Mouse (Mus musculus): ENCODE measurements around the gene Ulk4. TPM values are rescaled to one million over a fixed set of nuclear protein-coding genes. Genes with fewer than 3 reads are reported as not detected.
"Not testable (repeated sequence)": the region's sequence is repeated elsewhere in the genome, so short reads cannot be mapped to it uniquely, and the experiment has no call there.

Ulk4 gene
- polyA plus RNA-seq, 1 experiment from 2014 or later = 122 TPM

GRCm38 (mm10) chr9:121059286-121059685 is 217.7 kb downstream of the Ulk4 start:
- Histone ChIP-seq H3K4me1 (ENCODE audit: insufficient read depth, low read depth, low read length) (no peaks in the 10 kb centered on the region), H3K9ac (replicated peaks; ENCODE audit: low read depth) (no peak overlapping the region), H3K36me3 (ENCODE audit: insufficient read depth, low read length) (no peaks in the 10 kb centered on the region), H3K27me3 (replicated peaks; ENCODE audit: insufficient read depth, low read length) (no peaks in the 10 kb centered on the region), H3K4me3 (ENCODE audit: low read depth, low read length) (no peak overlapping the region), H3K27ac (ENCODE audit: low read length) (no peak overlapping the region), H3K4me2 (replicated peaks; ENCODE audit: low read depth, low read length) (no peak overlapping the region), H3K9me3 (ENCODE audit: low read length) (no peaks in the 10 kb centered on the region)
- DNase-seq (ENCODE audit: low spot score) = peak; percentile 47
- ATAC-seq = no peak
- WGBS = 94% methylated on average over 3 of the region's 3 CpGs
- TF ChIP-seq CTCF (IDR thresholded peaks at IDR 0.05) (peak; percentile 68), EP300 (IDR thresholded peaks at IDR 0.05) (no peak)

DNA sequence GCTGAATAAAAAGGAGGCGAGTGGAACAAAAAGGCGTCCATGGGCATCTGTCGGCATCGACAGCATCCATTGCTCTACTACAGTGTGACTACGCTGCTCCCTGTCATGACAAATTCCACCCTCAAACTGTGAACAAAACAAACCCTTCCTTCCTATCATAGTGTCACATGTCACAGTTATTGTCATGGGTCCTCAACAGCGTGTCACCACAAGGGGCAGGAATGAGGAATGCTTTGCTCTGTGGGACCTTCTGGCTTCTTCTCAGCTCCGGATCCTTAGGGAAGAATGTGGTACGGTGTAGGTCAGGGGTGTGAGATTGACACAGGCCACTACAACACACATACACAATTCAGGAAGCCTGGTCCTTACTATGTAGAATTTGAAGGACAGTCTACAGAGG is 218.5 kb downstream of the Ulk4 start:
- H3K36me3 ChIP-seq (ENCODE audit: insufficient read depth, low read length) = no peaks in the 10 kb centered on the region
- DNase-seq (ENCODE audit: low spot score) = peak; percentile 31
- peak; percentile 63 for ATAC-seq
- H3K9me3 ChIP-seq (ENCODE audit: low read length) = no peaks in the 10 kb centered on the region
- H3K4me3 ChIP-seq (ENCODE audit: low read depth, low read length) = no peak overlapping the region
- peak overlapping the region; percentile 70 for H3K27ac ChIP-seq (ENCODE audit: low read length)
- 77% methylated on average over 8 of the region's 8 CpGs for WGBS
- H3K4me1 ChIP-seq (ENCODE audit: insufficient read depth, low read depth, low read length) = no peaks in the 10 kb centered on the region
- H3K27me3 ChIP-seq (replicated peaks; ENCODE audit: insufficient read depth, low read length) = no peaks in the 10 kb centered on the region
- no peak overlapping the region for H3K4me2 ChIP-seq (replicated peaks; ENCODE audit: low read depth, low read length)
- TF ChIP-seq CTCF (IDR thresholded peaks at IDR 0.05) (peak; percentile 60), EP300 (IDR thresholded peaks at IDR 0.05) (peak; percentile 3; the same call in 1 of the 2 replicates)
- no peak overlapping the region for H3K9ac ChIP-seq (replicated peaks; ENCODE audit: low read depth)

DNA sequence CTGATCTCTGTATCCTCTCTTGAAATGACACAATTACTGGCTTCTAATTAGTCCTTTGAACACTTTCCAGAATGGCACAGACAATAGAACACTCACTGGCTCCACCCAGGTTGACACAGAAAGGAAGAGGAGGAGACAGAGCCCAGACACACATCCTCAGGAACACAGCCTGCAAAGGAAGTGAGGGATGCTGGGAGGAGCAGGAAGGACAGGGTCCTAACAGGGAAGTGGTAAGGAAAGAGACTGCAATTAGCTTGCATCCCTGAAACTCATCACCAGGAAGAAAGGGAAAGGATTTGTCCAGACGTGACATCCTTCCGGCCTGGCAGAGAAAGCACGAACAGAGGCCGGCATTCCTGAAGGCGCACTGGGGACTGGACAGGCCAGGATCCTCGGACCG is 218.9 kb downstream of the Ulk4 start:
- ATAC-seq (peak; percentile 94), DNase-seq (ENCODE audit: low spot score) (peak; percentile 81)
- Histone ChIP-seq H3K9ac (replicated peaks; ENCODE audit: low read depth) (no peak overlapping the region), H3K27ac (ENCODE audit: low read length) (peak overlapping the region; percentile 81), H3K4me1 (ENCODE audit: insufficient read depth, low read depth, low read length) (no peaks in the 10 kb centered on the region), H3K4me2 (replicated peaks; ENCODE audit: low read depth, low read length) (no peak overlapping the region), H3K36me3 (ENCODE audit: insufficient read depth, low read length) (no peaks in the 10 kb centered on the region), H3K9me3 (ENCODE audit: low read length) (no peaks in the 10 kb centered on the region), H3K4me3 (ENCODE audit: low read depth, low read length) (no peak overlapping the region), H3K27me3 (replicated peaks; ENCODE audit: insufficient read depth, low read length) (no peaks in the 10 kb centered on the region)
- WGBS = 64% methylated on average over 7 of the region's 7 CpGs
- no peak for TF ChIP-seq CTCF (IDR thresholded peaks at IDR 0.05)
- TF ChIP-seq EP300 (IDR thresholded peaks at IDR 0.05) = peak; percentile 73

DNA sequence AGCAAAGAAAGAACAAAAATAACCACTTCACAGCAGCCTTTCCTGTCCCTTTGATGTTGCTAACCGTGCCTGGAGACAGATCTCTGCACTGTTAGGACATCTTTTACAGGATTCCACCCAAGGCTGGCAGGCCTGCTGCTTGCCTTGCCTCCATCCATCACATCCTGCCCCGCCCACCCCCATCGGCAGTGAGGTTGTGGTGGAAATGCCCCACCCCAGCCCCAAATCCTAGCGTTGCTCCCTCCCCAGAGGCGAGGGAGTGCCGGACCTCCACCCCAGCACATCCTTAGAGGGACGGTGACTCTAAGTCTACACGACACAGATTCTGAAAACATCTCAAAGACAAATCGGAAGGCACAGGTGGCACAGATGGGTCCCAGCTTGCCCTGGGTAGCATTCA is 219.6 kb downstream of the Ulk4 start:
- H3K9me3 ChIP-seq (ENCODE audit: low read length) = no peaks in the 10 kb centered on the region
- ATAC-seq (peak; percentile 60), DNase-seq (ENCODE audit: low spot score) (peak; percentile 47)
- H3K27ac ChIP-seq (ENCODE audit: low read length) = peak overlapping the region; percentile 81
- no peak overlapping the region for H3K4me3 ChIP-seq (ENCODE audit: low read depth, low read length)
- TF ChIP-seq CTCF (IDR thresholded peaks at IDR 0.05) = no peak
- no peak for TF ChIP-seq EP300 (IDR thresholded peaks at IDR 0.05)
- H3K9ac ChIP-seq (replicated peaks; ENCODE audit: low read depth) = no peak overlapping the region
- H3K4me1 ChIP-seq (ENCODE audit: insufficient read depth, low read depth, low read length) = no peaks in the 10 kb centered on the region
- H3K27me3 ChIP-seq (replicated peaks; ENCODE audit: insufficient read depth, low read length) = no peaks in the 10 kb centered on the region
- H3K4me2 ChIP-seq (replicated peaks; ENCODE audit: low read depth, low read length) = no peak overlapping the region
- H3K36me3 ChIP-seq (ENCODE audit: insufficient read depth, low read length) = no peaks in the 10 kb centered on the region
- WGBS = 40% methylated on average over 9 of the region's 9 CpGs

DNA sequence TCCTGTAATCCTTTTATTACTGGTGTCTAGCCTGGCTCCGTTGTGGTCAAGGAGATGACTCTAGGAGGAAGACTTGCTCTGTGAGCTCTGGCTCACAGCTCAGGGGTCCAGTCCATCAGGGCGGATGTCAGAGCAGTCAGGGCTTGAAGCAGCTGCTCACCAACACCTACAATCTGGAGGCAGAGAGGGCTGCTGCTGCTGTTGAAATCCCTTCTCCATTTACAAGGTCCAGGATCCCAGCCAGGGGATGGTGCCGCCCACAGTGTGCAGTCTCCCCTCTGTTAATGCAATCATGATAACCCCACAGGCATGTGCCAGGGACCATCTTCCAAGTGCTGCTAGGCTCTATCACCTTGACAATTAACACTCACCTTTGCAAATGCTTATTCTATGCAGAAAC is 220.5 kb downstream of the Ulk4 start:
- WGBS = 81% methylated on average over 3 of the region's 3 CpGs
- no peak for ATAC-seq
- TF ChIP-seq EP300 (IDR thresholded peaks at IDR 0.05) (no peak), CTCF (IDR thresholded peaks at IDR 0.05) (no peak)

DNA sequence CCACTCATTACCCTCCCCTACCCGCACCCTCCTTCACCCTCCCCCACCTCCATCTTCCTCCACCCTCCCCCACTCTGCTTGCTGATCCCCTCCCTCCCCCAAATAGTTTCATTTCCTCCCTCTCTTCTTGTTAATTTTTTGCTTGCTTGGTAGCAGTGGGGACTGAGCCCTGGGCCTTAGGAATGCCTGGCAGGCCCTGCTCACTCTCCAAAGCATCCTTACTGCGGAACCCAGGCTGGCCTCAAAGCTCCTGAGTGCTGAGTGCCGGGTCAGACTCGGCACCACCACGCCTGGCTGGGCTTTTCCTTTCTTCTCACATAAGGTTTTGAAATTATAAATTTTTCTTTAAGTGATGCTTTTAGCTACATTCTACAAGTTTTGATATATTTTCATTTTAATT is 221.0 kb downstream of the Ulk4 start:
- H3K27ac ChIP-seq (ENCODE audit: low read length) = no peak overlapping the region
- ATAC-seq (no peak), DNase-seq (ENCODE audit: low spot score) (no peak)
- 64% methylated on average over 5 of the region's 5 CpGs for WGBS
- no peaks in the 10 kb centered on the region for H3K27me3 ChIP-seq (replicated peaks; ENCODE audit: insufficient read depth, low read length)
- no peak overlapping the region for H3K9ac ChIP-seq (replicated peaks; ENCODE audit: low read depth)
- H3K36me3 ChIP-seq (ENCODE audit: insufficient read depth, low read length) = no peaks in the 10 kb centered on the region
- no peaks in the 10 kb centered on the region for H3K4me1 ChIP-seq (ENCODE audit: insufficient read depth, low read depth, low read length)
- TF ChIP-seq EP300 (IDR thresholded peaks at IDR 0.05) = no peak
- no peak for TF ChIP-seq CTCF (IDR thresholded peaks at IDR 0.05)
- H3K9me3 ChIP-seq (ENCODE audit: low read length) = no peaks in the 10 kb centered on the region
- no peak overlapping the region for H3K4me2 ChIP-seq (replicated peaks; ENCODE audit: low read depth, low read length)
- H3K4me3 ChIP-seq (ENCODE audit: low read depth, low read length) = no peak overlapping the region

More for the DNA sequence above, 220.5 kb downstream of the Ulk4 start:
- Histone ChIP-seq H3K27ac (ENCODE audit: low read length) (no peak overlapping the region), H3K27me3 (replicated peaks; ENCODE audit: insufficient read depth, low read length) (no peaks in the 10 kb centered on the region), H3K4me3 (ENCODE audit: low read depth, low read length) (no peak overlapping the region), H3K9me3 (ENCODE audit: low read length) (no peaks in the 10 kb centered on the region), H3K9ac (replicated peaks; ENCODE audit: low read depth) (no peak overlapping the region), H3K4me1 (ENCODE audit: insufficient read depth, low read depth, low read length) (no peaks in the 10 kb centered on the region), H3K36me3 (ENCODE audit: insufficient read depth, low read length) (no peaks in the 10 kb centered on the region), H3K4me2 (replicated peaks; ENCODE audit: low read depth, low read length) (no peak overlapping the region)
- DNase-seq (ENCODE audit: low spot score) = no peak

DNA sequence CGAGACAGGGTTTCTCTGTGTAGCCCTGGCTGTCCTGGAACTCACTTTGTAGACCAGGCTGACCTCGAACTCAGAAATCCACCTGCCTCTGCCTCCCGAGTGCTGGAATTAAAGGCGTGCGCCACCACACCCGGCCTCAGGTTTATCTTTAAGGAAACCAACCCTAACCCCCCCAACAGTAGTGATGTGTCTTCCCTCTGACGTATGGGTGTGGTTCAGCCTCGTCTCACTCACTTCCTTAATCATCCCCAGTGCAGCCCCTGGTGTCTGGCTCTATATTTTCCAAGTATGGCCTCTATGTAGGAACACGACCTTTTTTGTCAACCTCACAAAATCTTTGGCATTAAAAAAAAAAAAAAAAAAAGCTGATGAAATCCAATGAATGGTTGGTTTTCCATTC is 231.3 kb downstream of the Ulk4 start:
- H3K9me3 ChIP-seq (ENCODE audit: low read length); H3K9ac ChIP-seq (replicated peaks; ENCODE audit: low read depth); H3K4me1 ChIP-seq (ENCODE audit: insufficient read depth, low read depth, low read length); ATAC-seq; H3K36me3 ChIP-seq (ENCODE audit: insufficient read depth, low read length); H3K4me3 ChIP-seq (ENCODE audit: low read depth, low read length); H3K4me2 ChIP-seq (replicated peaks; ENCODE audit: low read depth, low read length); DNase-seq (ENCODE audit: low spot score); H3K27ac ChIP-seq (ENCODE audit: low read length); H3K27me3 ChIP-seq (replicated peaks; ENCODE audit: insufficient read depth, low read length): not testable (repeated sequence)
- WGBS = 63% methylated on average over 7 of the region's 9 CpGs

Measured in lung, postnatal 0 days (tissue).